Mouse (Mus musculus): ENCODE results near the gene Pmm2. TPM values are rescaled to one million over a fixed set of nuclear protein-coding genes. Genes with fewer than 3 reads are reported as not detected.

Pmm2 gene
- total RNA-seq, 2 experiments from 2014 or later: 44.8 to 55.3 TPM

- peak; percentile 57; the same call in 1 of the 2 replicates for ATAC-seq (ENCODE audit: poor library complexity, severe bottlenecking)
These were observed 18.1 kb downstream of the Pmm2 start for GRCm38 (mm10) chr16:8655599-8655998.

GRCm38 (mm10) chr16:8656256-8656655 lies 18.8 kb downstream of the Pmm2 start:
- no peak for ATAC-seq (ENCODE audit: poor library complexity, severe bottlenecking)

- ATAC-seq (ENCODE audit: poor library complexity, severe bottlenecking): no peak
These were observed 20.9 kb downstream of the Pmm2 start for GRCm38 (mm10) chr16:8658349-8658748.

- no peak for ATAC-seq (ENCODE audit: poor library complexity, severe bottlenecking)
These were observed 21.3 kb downstream of the Pmm2 start for GRCm38 (mm10) chr16:8658764-8659163.

GRCm38 (mm10) chr16:8663022-8663421 lies 25.5 kb downstream of the Pmm2 start:
- no peak for ATAC-seq (ENCODE audit: poor library complexity, severe bottlenecking)

- no peak for ATAC-seq (ENCODE audit: poor library complexity, severe bottlenecking)
These were observed 26.4 kb downstream of the Pmm2 start for GRCm38 (mm10) chr16:8663606-8664539.

- ATAC-seq (ENCODE audit: poor library complexity, severe bottlenecking): no peak
These were observed 27.9 kb downstream of the Pmm2 start for GRCm38 (mm10) chr16:8665367-8665766.

- ATAC-seq (ENCODE audit: poor library complexity, severe bottlenecking): peak; percentile 49
These were observed 29.0 kb downstream of the Pmm2 start for GRCm38 (mm10) chr16:8666452-8666851.

- peak; percentile 65 for ATAC-seq (ENCODE audit: poor library complexity, severe bottlenecking)
These were observed 29.8 kb downstream of the Pmm2 start for GRCm38 (mm10) chr16:8667261-8667660.

- no peak for ATAC-seq (ENCODE audit: poor library complexity, severe bottlenecking)
These were observed 30.3 kb downstream of the Pmm2 start for GRCm38 (mm10) chr16:8667814-8668213.

GRCm38 (mm10) chr16:8668386-8668785 lies 30.9 kb downstream of the Pmm2 start:
- no peak for ATAC-seq (ENCODE audit: poor library complexity, severe bottlenecking)

- ATAC-seq (ENCODE audit: poor library complexity, severe bottlenecking): no peak
These were observed 32.0 kb downstream of the Pmm2 start for GRCm38 (mm10) chr16:8669432-8669831.

GRCm38 (mm10) chr16:8670041-8671035 lies 32.9 kb downstream of the Pmm2 start:
- no peak for ATAC-seq (ENCODE audit: poor library complexity, severe bottlenecking)

GRCm38 (mm10) chr16:8671551-8672349 lies 34.3 kb downstream of the Pmm2 start, which contains the start of gene Carhsp1:
Gene Carhsp1, minus strand, starts transcription at chr16:8672155.
- peak; percentile 71 for ATAC-seq (ENCODE audit: poor library complexity, severe bottlenecking)

- ATAC-seq (ENCODE audit: poor library complexity, severe bottlenecking): no peak
These were observed 34.8 kb downstream of the Pmm2 start for GRCm38 (mm10) chr16:8672350-8672687.

- no peak for ATAC-seq (ENCODE audit: poor library complexity, severe bottlenecking)
These were observed 35.3 kb downstream of the Pmm2 start for GRCm38 (mm10) chr16:8672811-8673210.

- ATAC-seq (ENCODE audit: poor library complexity, severe bottlenecking): no peak
These were observed 35.9 kb downstream of the Pmm2 start for GRCm38 (mm10) chr16:8673343-8673742.

- ATAC-seq (ENCODE audit: poor library complexity, severe bottlenecking): peak; percentile 63
These were observed 36.7 kb downstream of the Pmm2 start for GRCm38 (mm10) chr16:8674165-8674564.

GRCm38 (mm10) chr16:8675559-8675958 lies 38.1 kb downstream of the Pmm2 start:
- no peak for ATAC-seq (ENCODE audit: poor library complexity, severe bottlenecking)

- no peak for ATAC-seq (ENCODE audit: poor library complexity, severe bottlenecking)
These were observed 38.8 kb downstream of the Pmm2 start for GRCm38 (mm10) chr16:8676228-8676627.

Measured in megakaryocyte, adult 5-6 weeks (primary cell).